Mouse (Mus musculus) MEL (cell line): Measurements from ENCODE around the gene Cdc42bpa.

Experiments
- CTCF ChIP-seq, 3 experiments: IDR thresholded peaks in 2 of 3; conservative IDR thresholded peaks in 1 of 3; 2 replicates each; pipeline ENCODE4 v1.5.1; 2011 to 2012; ENCODE audit warnings: low read length in 3 of 3, low read depth in 2 of 3, mild to moderate bottlenecking in 2 of 3, improper control_type of control experiment in 1 of 3, inconsistent platforms in 1 of 3, mixed read lengths in 1 of 3, moderate library complexity in 1 of 3; ENCODE audit not compliant: control insufficient read depth in 1 of 3, insufficient read depth in 1 of 3, poor library complexity in 1 of 3, severe bottlenecking in 1 of 3
- HCFC1 ChIP-seq: IDR thresholded peaks from 2 replicates; pipeline ENCODE4 v1.6.1; 2012; ENCODE audit warnings: low read depth, mild to moderate bottlenecking, inconsistent platforms, low read length, improper control_type of control experiment, moderate library complexity
- POLR2A ChIP-seq, 2 experiments: IDR thresholded peaks; 2 replicates each; pipeline ENCODE4 v1.6.1; 2011 to 2012; ENCODE audit warnings: low read length in 2 of 2, mild to moderate bottlenecking in 2 of 2, control low read depth in 1 of 2, improper control_type of control experiment in 1 of 2, low read depth in 1 of 2, moderate library complexity in 1 of 2; ENCODE audit not compliant: control insufficient read depth in 1 of 2, insufficient read depth in 1 of 2, poor library complexity in 1 of 2
- TAL1 ChIP-seq: IDR thresholded peaks from 2 replicates; pipeline ENCODE4 v1.6.1; 2012; ENCODE audit warnings: mild to moderate bottlenecking, inconsistent platforms, low read length, moderate library complexity, mixed read lengths
- ZMIZ1 ChIP-seq: IDR thresholded peaks from 2 replicates; pipeline ENCODE4 v1.6.1; 2012; ENCODE audit warnings: low read depth, mild to moderate bottlenecking, inconsistent platforms, low read length, improper control_type of control experiment, moderate library complexity
- ZNF384 ChIP-seq: IDR thresholded peaks from 2 replicates; pipeline ENCODE4 v1.6.1; 2012; ENCODE audit warnings: low read depth, mild to moderate bottlenecking, inconsistent platforms, low read length, improper control_type of control experiment

DNA sequence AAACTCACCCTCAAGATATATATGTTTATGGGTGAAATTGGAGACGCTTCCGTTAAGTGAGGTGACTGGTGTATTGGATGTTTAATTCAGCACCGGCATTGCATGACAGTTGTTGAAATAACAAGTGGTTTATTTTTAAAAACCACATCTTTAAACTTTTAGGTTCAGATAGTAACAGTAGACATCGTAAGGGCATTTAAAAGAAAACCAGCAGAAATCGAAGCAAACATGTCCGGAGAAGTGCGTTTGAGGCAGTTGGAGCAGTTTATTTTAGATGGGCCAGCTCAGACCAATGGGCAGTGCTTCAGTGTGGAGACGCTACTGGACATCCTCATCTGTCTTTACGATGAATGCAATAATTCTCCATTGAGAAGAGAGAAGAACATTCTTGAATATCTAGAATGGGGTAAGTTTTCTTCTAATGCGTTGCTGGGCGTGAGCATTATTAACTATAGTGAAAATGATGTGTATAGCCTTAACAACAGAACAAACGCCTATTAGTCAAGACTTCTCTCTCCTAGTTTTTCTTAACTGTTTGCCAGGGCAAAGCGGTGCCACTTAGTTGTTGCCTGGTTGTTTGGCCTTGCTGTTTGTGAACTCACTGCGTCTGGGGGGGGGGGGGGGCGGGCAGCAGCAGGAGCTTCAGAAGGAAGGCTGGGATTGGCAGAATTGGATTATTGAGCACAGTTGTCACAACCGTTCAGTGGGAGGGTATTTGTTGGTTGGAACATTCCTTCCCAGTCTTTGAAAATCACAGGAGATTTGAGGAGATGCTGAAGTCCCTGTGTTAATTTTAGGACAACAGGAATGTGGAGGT, 818 bp downstream of the Cdc42bpa start:
- TF ChIP-seq ZNF384 (no peak), POLR2A (IDR thresholded peaks at IDR 0.05; ENCODE audit: control insufficient read depth in 1 of 2, insufficient read depth in 1 of 2, low read depth in 1 of 2, low read length in 2 of 2, poor library complexity in 1 of 2) (no peak), CTCF (IDR thresholded peaks at IDR 0.05 in 2 of 3, conservative IDR thresholded peaks at IDR 0.05 in 1 of 3; ENCODE audit: control insufficient read depth in 1 of 3, insufficient read depth in 1 of 3, low read depth in 2 of 3, low read length in 3 of 3, poor library complexity in 1 of 3, severe bottlenecking in 1 of 3) (no peak), ZMIZ1 (no peak), TAL1 (no peak), HCFC1 (no peak)
